Mouse (Mus musculus): ENCODE measurements around the gene Fzr1. TPM values are rescaled to one million over a fixed set of nuclear protein-coding genes. Genes with fewer than 3 reads are reported as not detected.

Fzr1 gene
- polyA plus RNA-seq, 1 experiment = 61.6 TPM

DNA sequence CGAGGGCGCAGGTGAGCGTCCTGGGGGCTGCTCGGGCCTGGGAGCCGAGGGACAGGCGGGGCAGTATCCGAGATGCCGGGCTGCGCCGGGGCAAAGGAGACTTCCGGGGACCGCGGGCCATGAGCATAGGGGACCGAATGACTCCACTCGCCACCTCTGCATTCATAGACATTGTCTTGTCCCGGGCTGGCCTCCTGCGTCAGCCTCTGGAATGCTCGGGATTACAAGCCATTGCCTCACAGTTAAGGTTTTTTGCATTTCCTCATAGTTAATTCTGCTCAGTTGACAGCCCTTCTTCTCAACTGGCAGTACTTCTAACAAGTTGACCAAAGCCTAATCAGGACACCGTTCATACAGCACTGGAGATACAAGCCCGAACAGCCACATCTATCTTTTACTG lies 56.9 kb downstream of the Fzr1 start:
- no peak for TF ChIP-seq FOSL1 (IDR thresholded peaks at IDR 0.05; ENCODE audit: insufficient read depth, low read length, poor library complexity, severe bottlenecking)
- TF ChIP-seq USF1 (IDR thresholded peaks at IDR 0.05; ENCODE audit: low read depth) = no peak
- TF ChIP-seq MYOG (IDR thresholded peaks at IDR 0.05; ENCODE audit: control insufficient read depth, extremely low read depth, insufficient read length) = no peak
- TF ChIP-seq MAX (IDR thresholded peaks at IDR 0.05) = no peak
- Histone ChIP-seq H3ac (ENCODE audit: control insufficient read depth, insufficient read length, low read depth) (peak overlapping the region; percentile 99), H3K27me3 (ENCODE audit: control insufficient read depth, insufficient read depth, insufficient read length) (no peaks in the 10 kb centered on the region), H3K79me3 (ENCODE audit: low read depth) (peaks cover 20% of the 10 kb centered on the region), H3K79me2 (ENCODE audit: control insufficient read depth, insufficient read depth) (peaks cover 30% of the 10 kb centered on the region), H3K4me3 (ENCODE audit: insufficient read depth, poor library complexity, severe bottlenecking) (peak overlapping the region; percentile 99), H3K36me3 (ENCODE audit: control insufficient read depth, insufficient read depth) (peaks cover 53% of the 10 kb centered on the region)

DNA sequence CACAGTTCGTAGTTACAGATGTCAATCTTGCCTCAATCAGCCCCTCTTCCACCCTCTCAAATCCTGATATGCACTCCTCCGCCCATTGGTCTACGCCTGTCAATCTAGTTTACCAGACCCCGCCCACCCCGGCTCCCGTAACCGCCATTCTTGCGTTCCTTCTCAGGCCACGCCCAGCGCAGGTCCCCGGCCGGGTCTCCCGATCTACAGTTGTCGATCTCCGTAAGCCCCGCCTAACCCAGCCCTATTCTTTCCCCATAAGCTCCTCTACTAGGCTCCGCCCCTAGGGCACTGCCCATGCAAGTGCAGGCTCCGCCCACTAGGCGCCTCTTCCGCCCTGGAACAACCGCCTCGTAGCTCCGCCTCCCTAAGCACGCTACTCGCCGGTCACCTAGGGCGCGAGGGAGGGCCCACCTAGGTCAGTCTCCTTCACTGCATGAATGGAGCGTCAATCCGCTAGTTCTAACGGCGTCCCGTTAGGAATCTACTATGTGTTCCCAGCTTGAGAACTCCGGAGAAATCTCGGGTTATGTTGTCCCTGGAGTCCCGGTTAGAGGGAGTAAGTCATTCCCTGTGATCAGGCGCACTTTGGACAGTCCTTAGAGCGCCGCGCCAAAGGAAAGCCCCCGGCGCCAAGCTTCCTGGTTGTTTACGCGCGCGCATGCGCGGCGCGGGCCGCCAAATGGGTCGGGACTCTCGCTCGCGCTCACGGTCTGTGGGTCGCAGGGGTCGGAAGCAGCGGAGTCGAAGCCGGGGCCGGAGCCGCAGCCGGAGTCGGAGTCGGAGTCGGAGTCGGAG lies 57.6 kb downstream of the Fzr1 start, which contains the start of gene Cactin:
TSS of gene Cactin (plus strand) at position 554 of the 798 bp plus-strand sequence.
- Histone ChIP-seq H3K79me3 (ENCODE audit: low read depth) (peaks cover 20% of the 10 kb centered on the region), H3K79me2 (ENCODE audit: control insufficient read depth, insufficient read depth) (peaks cover 30% of the 10 kb centered on the region), H3K27me3 (ENCODE audit: control insufficient read depth, insufficient read depth, insufficient read length) (no peaks in the 10 kb centered on the region), H3ac (ENCODE audit: control insufficient read depth, insufficient read length, low read depth) (peak within 1 kb of the TSS; percentile 99), H3K36me3 (ENCODE audit: control insufficient read depth, insufficient read depth) (peaks cover 51% of the 10 kb centered on the region), H3K4me3 (ENCODE audit: insufficient read depth, poor library complexity, severe bottlenecking) (peak within 1 kb of the TSS; percentile 99)
- TF ChIP-seq CTCF (IDR thresholded peaks at IDR 0.05; ENCODE audit: control insufficient read depth, insufficient read depth, insufficient read length) = no peak
- TF ChIP-seq FOSL1 (IDR thresholded peaks at IDR 0.05; ENCODE audit: insufficient read depth, low read length, poor library complexity, severe bottlenecking) = no peak
- TF ChIP-seq MAX (IDR thresholded peaks at IDR 0.05) = peak; percentile 100

DNA sequence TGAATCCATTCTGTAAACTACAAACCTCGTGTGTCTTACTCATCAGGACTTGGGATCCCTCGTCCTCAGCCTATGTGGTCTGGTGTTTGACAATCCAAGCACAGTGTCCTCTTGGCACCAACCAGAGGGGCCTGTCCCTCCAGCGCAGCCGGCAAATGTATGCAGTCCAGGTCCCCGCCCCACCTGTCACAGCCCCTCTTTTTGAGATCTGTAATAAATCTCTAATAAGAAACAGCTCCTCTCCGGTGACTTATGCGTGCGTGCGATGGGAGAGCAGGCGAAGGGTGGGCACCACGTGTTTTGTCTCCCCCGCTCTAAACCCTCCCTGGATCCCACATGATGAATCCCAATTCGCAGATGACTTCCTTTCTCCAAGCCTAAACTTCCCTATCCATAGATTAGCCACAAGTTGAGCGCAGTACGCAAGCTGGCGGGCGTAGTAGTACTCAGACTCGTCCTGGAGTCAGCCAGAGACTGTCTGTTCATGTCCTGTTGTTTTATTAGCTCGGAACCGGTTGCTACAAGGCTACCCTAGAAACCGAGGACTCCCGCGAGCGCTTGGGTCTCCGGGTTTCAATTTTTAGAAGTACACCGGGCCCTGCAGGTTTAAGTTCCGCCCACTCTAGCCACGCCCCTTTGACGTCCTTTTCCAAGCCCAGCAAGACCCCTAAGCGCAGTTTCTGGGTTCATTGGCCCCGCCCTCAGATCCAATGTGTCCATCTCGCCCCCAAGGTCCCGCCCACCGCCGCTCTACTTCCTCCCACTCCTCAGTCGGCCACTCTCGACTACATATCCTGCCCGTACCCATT lies 58.4 kb downstream of the Fzr1 start:
- H3K36me3 ChIP-seq (ENCODE audit: control insufficient read depth, insufficient read depth) = peaks cover 49% of the 10 kb centered on the region

DNA sequence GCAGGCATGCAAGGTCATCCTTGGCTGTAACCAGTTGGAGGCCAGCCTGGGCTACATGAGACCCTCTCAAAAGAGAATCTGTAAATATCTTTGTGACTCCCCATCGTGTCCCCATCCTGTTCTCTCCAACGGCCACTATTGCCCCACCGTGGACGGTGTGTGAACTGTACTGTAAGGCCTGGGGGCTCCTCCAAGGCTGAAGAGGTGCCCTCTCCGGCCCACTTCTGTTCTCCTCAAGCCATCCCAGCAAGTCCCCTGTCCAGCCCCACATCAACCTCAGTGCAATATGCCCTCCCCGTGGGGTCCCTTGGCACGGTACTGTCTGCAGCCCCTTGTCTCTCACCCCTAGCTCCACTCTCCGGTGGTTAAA lies 59.0 kb downstream of the Fzr1 start:
- peaks cover 30% of the 10 kb centered on the region for H3K79me2 ChIP-seq (ENCODE audit: control insufficient read depth, insufficient read depth)

More for the DNA sequence above, 58.4 kb downstream of the Fzr1 start:
- H3K4me3 ChIP-seq (ENCODE audit: insufficient read depth, poor library complexity, severe bottlenecking) = peak overlapping the region; percentile 99
- H3K79me2 ChIP-seq (ENCODE audit: control insufficient read depth, insufficient read depth) = peaks cover 30% of the 10 kb centered on the region
- peaks cover 20% of the 10 kb centered on the region for H3K79me3 ChIP-seq (ENCODE audit: low read depth)
- H3ac ChIP-seq (ENCODE audit: control insufficient read depth, insufficient read length, low read depth) = peak overlapping the region; percentile 77
- no peaks in the 10 kb centered on the region for H3K27me3 ChIP-seq (ENCODE audit: control insufficient read depth, insufficient read depth, insufficient read length)
- no peak for TF ChIP-seq MYOG (IDR thresholded peaks at IDR 0.05; ENCODE audit: control insufficient read depth, extremely low read depth, insufficient read length)
- peak; percentile 72 for TF ChIP-seq MAX (IDR thresholded peaks at IDR 0.05)

DNA sequence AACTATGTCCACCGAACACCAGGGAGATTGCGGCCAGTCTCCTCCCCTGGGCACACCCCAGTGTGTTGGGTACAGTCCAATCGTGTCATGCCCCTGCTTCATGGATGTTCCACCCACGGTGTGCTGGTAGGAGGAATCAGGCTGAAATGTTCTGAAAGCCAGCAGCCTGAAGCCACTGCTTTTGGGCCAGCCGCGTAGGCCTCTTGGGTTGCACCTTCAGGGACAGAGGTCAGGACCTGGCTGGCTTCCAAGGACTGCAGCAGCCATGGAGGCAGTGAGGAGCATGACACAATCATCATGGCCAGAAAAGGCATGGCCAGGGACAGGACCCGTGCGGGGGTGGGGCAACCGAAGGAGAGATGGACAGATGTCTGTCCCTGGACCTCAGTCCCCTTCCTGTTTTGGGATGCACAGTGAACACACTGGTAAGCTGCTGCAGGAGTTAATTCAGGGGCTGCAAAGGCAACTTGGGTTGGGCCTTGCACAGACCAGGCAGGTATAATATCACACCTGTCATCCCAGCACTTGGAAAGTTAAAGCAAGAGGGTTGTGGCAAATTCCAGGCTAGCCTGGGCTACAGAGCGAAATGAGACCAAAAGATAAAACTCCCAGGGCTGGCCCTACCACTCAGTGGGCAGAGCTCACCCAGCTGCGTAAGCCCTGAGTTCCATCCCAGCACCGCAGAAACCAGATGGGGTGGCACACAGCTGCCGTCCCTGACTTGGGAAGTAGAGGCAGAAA lies 59.6 kb downstream of the Fzr1 start:
- TF ChIP-seq MAX (IDR thresholded peaks at IDR 0.05) (no peak), MYOG (IDR thresholded peaks at IDR 0.05; ENCODE audit: control insufficient read depth, extremely low read depth, insufficient read length) (no peak), USF1 (IDR thresholded peaks at IDR 0.05; ENCODE audit: low read depth) (no peak)
- peaks cover 42% of the 10 kb centered on the region for H3K36me3 ChIP-seq (ENCODE audit: control insufficient read depth, insufficient read depth)
- H3K79me3 ChIP-seq (ENCODE audit: low read depth) = peaks cover 18% of the 10 kb centered on the region
- peak overlapping the region; percentile 47 for H3ac ChIP-seq (ENCODE audit: control insufficient read depth, insufficient read length, low read depth)
- H3K4me3 ChIP-seq (ENCODE audit: insufficient read depth, poor library complexity, severe bottlenecking) = no peak overlapping the region
- H3K79me2 ChIP-seq (ENCODE audit: control insufficient read depth, insufficient read depth) = peaks cover 28% of the 10 kb centered on the region
- H3K27me3 ChIP-seq (ENCODE audit: control insufficient read depth, insufficient read depth, insufficient read length) = no peaks in the 10 kb centered on the region

More for the DNA sequence above, 59.0 kb downstream of the Fzr1 start:
- Histone ChIP-seq H3K4me3 (ENCODE audit: insufficient read depth, poor library complexity, severe bottlenecking) (peak overlapping the region; percentile 99), H3ac (ENCODE audit: control insufficient read depth, insufficient read length, low read depth) (peak overlapping the region; percentile 77), H3K27me3 (ENCODE audit: control insufficient read depth, insufficient read depth, insufficient read length) (no peaks in the 10 kb centered on the region), H3K79me3 (ENCODE audit: low read depth) (peaks cover 18% of the 10 kb centered on the region), H3K36me3 (ENCODE audit: control insufficient read depth, insufficient read depth) (peaks cover 46% of the 10 kb centered on the region)
- TF ChIP-seq MAX (IDR thresholded peaks at IDR 0.05) (no peak), USF1 (IDR thresholded peaks at IDR 0.05; ENCODE audit: low read depth) (no peak), MYOD1 (IDR thresholded peaks at IDR 0.05; ENCODE audit: control insufficient read depth, insufficient read length, low read depth) (no peak), MYOG (IDR thresholded peaks at IDR 0.05; ENCODE audit: control insufficient read depth, extremely low read depth, insufficient read length) (no peak), FOSL1 (IDR thresholded peaks at IDR 0.05; ENCODE audit: insufficient read depth, low read length, poor library complexity, severe bottlenecking) (no peak), CEBPB (IDR thresholded peaks at IDR 0.05; ENCODE audit: low read depth) (no peak), CTCF (IDR thresholded peaks at IDR 0.05; ENCODE audit: control insufficient read depth, insufficient read depth, insufficient read length) (no peak)

Measured in C2C12 (cell line).